Mouse (Mus musculus): ENCODE data around the gene Gns.

The Gns gene

DNA sequence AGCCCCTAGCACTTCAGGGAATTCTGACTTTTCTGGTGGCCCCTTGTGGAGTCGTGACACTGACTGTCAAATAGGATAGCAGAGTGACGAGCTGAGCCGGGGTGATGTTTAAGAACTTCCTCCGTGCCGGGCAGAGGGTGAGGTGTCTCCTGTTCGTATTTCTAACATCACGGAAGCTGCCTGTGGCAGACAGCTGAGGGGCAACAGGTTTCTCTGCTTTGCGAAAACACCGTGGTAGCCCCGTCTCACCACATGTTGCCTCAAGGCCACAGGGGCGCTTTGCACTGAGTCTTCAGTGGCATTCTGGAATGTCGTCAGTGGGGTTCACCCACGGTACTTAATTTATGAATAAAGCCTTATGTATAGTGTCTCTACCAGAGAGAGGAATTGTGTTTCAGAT is 2.4 kb downstream of the Gns start:
- no peak for DNase-seq

DNA sequence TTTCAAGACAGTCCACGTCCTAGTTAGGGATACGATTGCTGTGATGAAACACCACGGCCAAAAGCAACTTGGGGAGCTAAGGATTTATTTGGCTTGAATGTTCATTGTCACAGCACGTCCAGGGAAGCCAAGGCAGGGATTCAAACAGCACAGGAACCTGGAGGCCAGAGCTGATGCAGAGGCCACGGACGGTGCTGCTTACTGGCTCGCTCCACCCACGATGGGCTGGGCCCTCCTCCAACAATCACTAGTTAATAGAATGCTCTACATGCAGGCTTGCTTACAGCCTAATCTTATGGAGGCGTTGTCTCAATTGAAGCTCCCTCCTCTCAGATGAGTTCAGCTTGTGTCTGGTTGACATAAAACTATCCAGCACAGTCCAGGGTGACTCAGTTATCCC is 2.9 kb downstream of the Gns start:
- DNase-seq = no peak

- peak; percentile 33 to 59 for DNase-seq
These were observed 4.0 kb downstream of the Gns start for GRCm38 (mm10) chr10:121368783-121369465.

DNA sequence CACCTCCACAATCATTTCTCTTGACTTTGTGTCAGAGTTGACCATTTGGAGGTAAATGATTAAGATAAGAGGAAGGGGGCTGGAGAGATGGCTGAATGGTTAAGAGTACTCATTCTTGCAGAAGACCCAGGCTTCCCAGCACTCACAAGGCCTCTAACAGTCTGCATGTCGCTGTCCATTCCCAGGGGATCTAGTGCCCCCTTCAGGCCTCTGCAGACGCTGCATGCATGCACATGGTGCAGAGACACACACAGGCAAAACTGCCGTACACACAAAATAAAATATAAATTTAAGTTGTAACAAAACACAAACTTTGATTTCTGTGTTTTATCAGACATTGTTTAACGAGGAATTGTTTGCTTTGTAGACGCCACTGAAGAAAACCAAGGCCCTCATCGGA is 5.9 kb downstream of the Gns start:
- no peak for DNase-seq

- no peak for DNase-seq
These were observed 9.1 kb downstream of the Gns start for GRCm38 (mm10) chr10:121374013-121374412.

- DNase-seq = peak in 1 of 2 experiments; percentile 25
These were observed 10.1 kb downstream of the Gns start for GRCm38 (mm10) chr10:121374693-121375620.

GRCm38 (mm10) chr10:121375649-121376493 is 11.0 kb downstream of the Gns start:
- DNase-seq = no peak

DNA sequence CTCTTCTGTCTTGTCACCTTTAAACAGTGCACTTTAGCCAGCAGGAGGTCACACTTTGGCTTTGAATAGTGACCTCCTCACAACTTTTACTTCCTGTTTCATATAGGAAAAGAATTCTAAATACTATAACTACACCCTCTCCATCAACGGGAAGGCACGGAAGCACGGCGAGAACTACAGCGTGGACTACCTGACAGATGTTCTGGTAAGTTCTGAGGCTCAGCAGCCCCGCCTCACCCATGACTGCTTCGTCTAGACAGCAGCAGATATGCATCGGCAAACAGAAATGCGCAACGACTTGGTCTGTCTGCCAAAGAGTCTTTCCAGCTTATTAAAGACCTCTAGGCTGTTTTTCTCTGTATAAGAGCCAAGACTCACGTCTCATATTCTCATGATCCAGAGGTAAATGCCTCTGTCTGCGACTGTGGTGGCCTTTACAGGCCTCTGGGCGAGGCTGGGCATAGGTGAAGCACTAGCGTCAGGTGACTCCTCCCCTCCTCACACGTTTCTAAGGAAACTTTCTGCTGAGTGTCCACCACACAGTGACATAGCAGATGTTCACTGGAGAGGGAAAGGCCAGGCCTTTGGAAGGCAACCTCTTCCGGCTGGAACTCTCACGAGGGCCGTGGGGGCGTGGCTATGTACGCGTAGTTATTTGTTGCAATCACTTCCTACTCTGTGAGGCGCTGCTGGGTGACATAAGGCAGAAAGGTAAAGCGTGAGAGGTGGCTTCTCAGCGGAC is 11.8 kb downstream of the Gns start:
- no peak for DNase-seq

DNA sequence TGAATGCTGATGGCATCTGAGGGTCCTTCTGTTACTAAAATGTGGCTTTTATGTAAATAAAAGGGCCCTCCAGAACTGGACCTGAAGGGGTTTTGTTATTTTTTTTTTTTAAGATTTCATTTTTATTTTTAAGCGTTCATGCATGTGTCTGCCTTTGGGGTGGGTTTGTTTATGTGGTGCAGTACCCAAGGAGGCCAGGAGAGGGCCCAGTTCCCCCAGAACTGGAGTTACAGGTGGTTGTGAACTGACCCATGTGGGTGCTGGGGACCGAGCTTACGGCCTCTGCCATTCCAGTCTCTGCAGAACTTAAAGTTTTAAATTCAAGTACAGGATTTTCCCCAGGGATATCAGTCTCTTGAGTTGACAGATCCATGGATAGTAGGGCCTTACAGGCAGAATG is 14.5 kb downstream of the Gns start:
- peak in 1 of 2 experiments; percentile 14 for DNase-seq

- no peak for DNase-seq
These were observed 16.4 kb downstream of the Gns start for GRCm38 (mm10) chr10:121381280-121381679.

DNA sequence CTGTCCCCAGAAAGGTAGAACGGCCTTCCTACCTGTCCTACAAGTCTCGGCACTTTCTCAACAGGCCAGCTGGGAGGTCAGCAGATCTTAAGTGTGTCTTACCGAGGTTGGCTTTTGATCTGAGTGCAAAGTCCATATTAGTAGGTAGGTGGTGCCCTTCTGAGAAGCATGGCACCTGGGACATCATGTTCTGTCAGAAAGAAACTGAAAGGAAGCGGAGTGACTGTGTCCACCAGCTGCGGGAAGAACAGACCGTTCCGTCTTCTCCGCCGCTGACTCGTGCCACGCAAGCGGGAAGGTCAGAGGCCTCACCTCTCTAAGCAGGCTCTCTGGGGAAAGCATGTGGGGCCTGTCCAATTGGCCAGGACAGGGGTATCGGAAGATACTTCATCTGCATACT is 19.8 kb downstream of the Gns start:
- DNase-seq = no peak

DNA sequence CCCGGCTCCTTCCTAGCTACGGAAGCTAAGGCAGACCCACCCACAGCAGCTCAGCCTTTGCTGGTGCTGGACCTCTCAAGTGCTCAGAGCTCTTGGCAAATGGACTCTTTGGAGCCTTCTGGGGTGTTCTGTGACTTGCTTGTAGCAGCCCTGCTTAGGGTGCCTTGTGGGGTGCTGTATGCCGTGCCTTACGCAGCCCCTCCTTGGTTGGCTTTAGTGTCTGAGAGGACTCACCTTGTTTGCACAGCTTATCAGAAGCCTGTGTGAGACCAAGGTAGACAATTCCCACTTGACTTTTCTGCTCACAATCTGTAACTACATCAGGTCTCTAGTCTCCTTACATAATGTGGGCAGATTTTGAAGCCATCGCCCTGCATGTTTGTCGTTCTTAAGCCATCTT is 20.8 kb downstream of the Gns start:
- no peak for DNase-seq

- no peak for DNase-seq
These were observed 21.5 kb downstream of the Gns start for GRCm38 (mm10) chr10:121386347-121386746.

GRCm38 (mm10) chr10:121390602-121391001 is 25.7 kb downstream of the Gns start:
- DNase-seq = no peak

DNA sequence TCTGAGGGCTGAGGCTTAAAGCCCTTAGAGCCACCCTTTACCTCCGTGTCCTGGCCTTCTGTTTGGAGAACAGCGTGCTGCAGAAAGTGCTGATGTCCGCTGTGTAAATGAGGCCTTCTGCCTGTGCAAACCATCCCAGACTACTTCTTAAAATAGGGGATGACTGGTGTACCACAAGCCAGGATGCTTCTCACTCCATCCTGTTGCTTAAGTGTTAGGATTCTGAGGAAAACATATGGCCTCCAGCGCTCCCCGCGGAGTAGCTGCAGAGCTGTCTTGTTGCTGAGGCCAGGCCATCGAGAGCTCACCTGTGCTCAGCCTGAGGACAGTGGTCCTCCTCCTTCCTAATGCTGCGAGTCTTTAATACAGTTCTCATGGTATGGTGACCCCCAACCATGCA is 27.0 kb downstream of the Gns start:
- DNase-seq = no peak

- DNase-seq = no peak
These were observed 29.4 kb downstream of the Gns start for GRCm38 (mm10) chr10:121394270-121394669.

GRCm38 (mm10) chr10:121394789-121395325 is 30.0 kb downstream of the Gns start:
- DNase-seq = no peak

GRCm38 (mm10) chr10:121395542-121396176 is 30.8 kb downstream of the Gns start:
- peak; percentile 54 to 61 for DNase-seq

DNA sequence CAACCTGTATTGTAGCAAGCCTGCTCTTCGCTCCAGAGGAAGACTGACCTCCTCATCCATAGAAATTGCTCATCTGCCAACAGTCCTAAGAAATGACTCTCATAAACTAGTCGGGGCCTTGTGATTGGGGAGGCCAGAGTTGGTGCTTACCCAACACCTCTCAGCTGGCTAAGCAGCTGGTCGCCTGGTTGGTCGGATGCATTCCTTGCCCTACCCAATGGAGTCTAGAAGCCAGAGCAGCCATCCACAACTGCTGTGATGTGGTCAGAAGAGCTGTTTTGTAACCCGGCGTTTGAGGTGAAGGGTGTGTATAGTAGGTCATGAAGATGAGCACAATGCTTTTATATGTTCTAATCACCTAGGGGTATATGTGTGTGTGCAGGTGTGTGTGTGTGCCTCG is 33.7 kb downstream of the Gns start:
- DNase-seq = no peak

- no peak for DNase-seq
These were observed 36.1 kb downstream of the Gns start for GRCm38 (mm10) chr10:121401005-121401404.

GRCm38 (mm10) chr10:121403104-121403503 is 38.2 kb downstream of the Gns start:
- no peak for DNase-seq

- DNase-seq = no peak
These were observed 39.1 kb downstream of the Gns start for GRCm38 (mm10) chr10:121403946-121404345.

Data from lung, postnatal 4 days (tissue).